15 mouse cellular contexts compared by ENCODE assay signal in genomic region chr5:67735771-67736170, GRCm38 (mm10).
A peak's percentile ranks its signal among the peaks of the same experiment; 100 is the strongest.
DNase-seq lines count a peak whose midpoint lies in the region.
"Had no signal": no experiment of that assay in that cellular context is flagged by ENCODE, and none has a peak within 500 bp of the region (broad histone marks: within the 10 kb centered on the region; RNA-seq: fewer than 3 reads in every experiment).

No protein-coding gene starts in this region.

- intact Hi-C loops in heart, postnatal 25 days (cut with DNase I) = no loop called here

- peak; percentile 86 for DNase-seq in heart, adult 11 months
- no peak for DNase-seq in heart, postnatal 25 days (ENCODE audit: low spot score)
- DNase-seq in brain, adult 2 months (ENCODE audit: low read depth, low spot score) = peak; percentile 71
- peak; percentile 31 for DNase-seq in cerebellum, adult 11-12 months
- DNase-seq in cerebellum, postnatal 14 days = peak; percentile 23 to 57
- DNase-seq in layer of hippocampus, postnatal 10 days (ENCODE audit: low spot score in 2 of 2) = no peak
- DNase-seq in adrenal gland, postnatal 4 days (ENCODE audit: low spot score in 2 of 2) = no peak
- DNase-seq: adrenal gland, adult 2 months; embryo, embryonic 11 days; gastrocnemius, postnatal 14 days; kidney, adult 9 months; kidney, postnatal 25 days; layer of hippocampus, postnatal 36 days; liver, postnatal 0 days; thymus, postnatal 25 days had no signal

Comparison
In these comparisons a context has a peak if more than half of its experiments do, and no peak if none do; other contexts are left out.
1. DNase-seq: peak in heart, adult 11 months (single experiment), brain, adult 2 months (single experiment), cerebellum, adult 11-12 months (single experiment) and cerebellum, postnatal 14 days (2 of 2); none in heart, postnatal 25 days (single experiment), layer of hippocampus, postnatal 10 days (0 of 2) and adrenal gland, postnatal 4 days (0 of 2).